Mouse (Mus musculus): ENCODE measurements around the gene Gm11733. TPM values are rescaled to one million over a fixed set of nuclear protein-coding genes. Genes with fewer than 3 reads are reported as not detected.
"Not testable (repeated sequence)": the region's sequence is repeated elsewhere in the genome, so short reads cannot be mapped to it uniquely, and the experiment has no call there.

Gm11733 gene
- total RNA-seq (2021) = not detected
- long read RNA-seq, experiment 1 = 0 reads
- long read RNA-seq, experiment 2 = 0 reads

GRCm38 (mm10) chr11:117484198-117484597 is at the start of gene Gm11733:
Gene Gm11733 (plus strand): TSS chr11:117484368.
- DNase-seq = peak; percentile 24

- no peak for DNase-seq
Observed at GRCm38 (mm10) chr11:117436401-117437109, 47.6 kb upstream of the Gm11733 start.

- DNase-seq = no peak
Observed at GRCm38 (mm10) chr11:117437110-117437490, 47.1 kb upstream of the Gm11733 start.

GRCm38 (mm10) chr11:117438363-117438762 is 45.8 kb upstream of the Gm11733 start:
- no peak for DNase-seq

- no peak for DNase-seq
Observed at GRCm38 (mm10) chr11:117440865-117441425, 43.2 kb upstream of the Gm11733 start.

GRCm38 (mm10) chr11:117444090-117444489 is 40.1 kb upstream of the Gm11733 start:
- DNase-seq = no peak

GRCm38 (mm10) chr11:117445707-117446106 is 38.5 kb upstream of the Gm11733 start:
- DNase-seq = no peak

GRCm38 (mm10) chr11:117454086-117454485 is 30.1 kb upstream of the Gm11733 start:
- DNase-seq = no peak

GRCm38 (mm10) chr11:117459148-117459547 is 25.0 kb upstream of the Gm11733 start:
- no peak for DNase-seq

GRCm38 (mm10) chr11:117462202-117462864 is 21.8 kb upstream of the Gm11733 start:
- no peak for DNase-seq

GRCm38 (mm10) chr11:117463416-117463815 is 20.8 kb upstream of the Gm11733 start:
- DNase-seq = not testable (repeated sequence)

- DNase-seq = no peak
Observed at GRCm38 (mm10) chr11:117466292-117466691, 17.9 kb upstream of the Gm11733 start.

- no peak for DNase-seq
Observed at GRCm38 (mm10) chr11:117466911-117467310, 17.3 kb upstream of the Gm11733 start.

GRCm38 (mm10) chr11:117468585-117469363 is 15.4 kb upstream of the Gm11733 start:
- DNase-seq = no peak

- no peak for DNase-seq
Observed at GRCm38 (mm10) chr11:117469724-117470123, 14.4 kb upstream of the Gm11733 start.

GRCm38 (mm10) chr11:117470586-117471195 is 13.5 kb upstream of the Gm11733 start:
- DNase-seq = no peak

- DNase-seq = no peak
Observed at GRCm38 (mm10) chr11:117471625-117472283, 12.4 kb upstream of the Gm11733 start.

GRCm38 (mm10) chr11:117472885-117473284 is 11.3 kb upstream of the Gm11733 start:
- no peak for DNase-seq

GRCm38 (mm10) chr11:117475204-117475603 is 9.0 kb upstream of the Gm11733 start:
- no peak for DNase-seq

GRCm38 (mm10) chr11:117475669-117476068 is 8.5 kb upstream of the Gm11733 start:
- peak; percentile 48 for DNase-seq

GRCm38 (mm10) chr11:117476554-117477107 is 7.5 kb upstream of the Gm11733 start:
- DNase-seq = no peak
